Mouse (Mus musculus) neural tube, embryonic 12.5 days (tissue): ENCODE data around the gene Dscaml1. TPM values are rescaled to one million over a fixed set of nuclear protein-coding genes. Genes with fewer than 3 reads are reported as not detected.

Experiments
- ATAC-seq: fragments of 200-750 bp; cut with Nextera tagmentation; 2 replicates; pipeline ENCODE4 v1.8.0; 2017; ENCODE audit warnings: low read depth, mild to moderate bottlenecking, moderate TSS enrichment, moderate library complexity; ENCODE audit not compliant: low FRiP score
- H3K27ac ChIP-seq: fragments of 300-500 bp; sonication (generic); 2 replicates; pipeline ENCODE4 v1.5.1; 2016
- H3K27me3 ChIP-seq: fragments of 300-500 bp; sonication (generic); replicated peaks from 2 replicates; pipeline ENCODE4 v1.6.1; 2016; ENCODE audit warnings: mild to moderate bottlenecking
- H3K36me3 ChIP-seq: fragments of 300-500 bp; sonication (generic); 2 replicates; pipeline ENCODE4 v1.6.1; 2016; ENCODE audit warnings: mild to moderate bottlenecking
- H3K4me1 ChIP-seq: fragments of 300-500 bp; sonication (generic); 2 replicates; pipeline ENCODE4 v1.6.1; 2016
- H3K4me2 ChIP-seq: fragments of 300-500 bp; sonication (generic); replicated peaks from 2 replicates; pipeline ENCODE4 v1.6.1; 2016; ENCODE audit warnings: mild to moderate bottlenecking
- H3K4me3 ChIP-seq: fragments of 300-500 bp; sonication (generic); 2 replicates; pipeline ENCODE4 v1.5.1; 2016
- H3K9ac ChIP-seq: fragments of 300-500 bp; sonication (generic); 2 replicates; pipeline ENCODE4 v1.6.1; 2016; ENCODE audit warnings: mild to moderate bottlenecking
- H3K9me3 ChIP-seq: fragments of 300-500 bp; sonication (generic); 2 replicates; pipeline ENCODE4 v1.6.1; 2016; ENCODE audit warnings: mild to moderate bottlenecking
- WGBS: fragments of 180-500 bp; shearing (Covaris S2); methylation state at CpG from one replicate; pipeline ENCODE4 v1.1.7; 2016; 5-methylcytosine and 5-hydroxymethylcytosine counted together
- polyA plus RNA-seq: library from polyadenylated mRNA; unstranded; fragments of >200 nt; fragmentation: Nextera tagmentation; extraction: Ambion mirVana; gene quantifications from 2 replicates; pipeline ENCODE4 v1.2.1, GENCODE M21; 2016

Gene Dscaml1
- polyA plus RNA-seq, 1 experiment from 2014 or later: 6.5 TPM

GRCm38 (mm10) chr9:45566843-45567578 lies 140.6 kb downstream of the Dscaml1 start:
- 92% methylated on average over 5 of the region's 5 CpGs for WGBS

GRCm38 (mm10) chr9:45569680-45570079 lies 143.3 kb downstream of the Dscaml1 start:
- no peak overlapping the region for H3K9ac ChIP-seq
- no peaks in the 10 kb centered on the region for H3K27me3 ChIP-seq
- 0 out of 2 replicates have a peak, but pooled peaks cover 5% of the 10 kb centered on the region for H3K4me1 ChIP-seq
- H3K9me3 ChIP-seq: no peaks in the 10 kb centered on the region
- H3K4me2 ChIP-seq: no peak overlapping the region
- H3K36me3 ChIP-seq: no peaks in the 10 kb centered on the region
- no peak overlapping the region for H3K4me3 ChIP-seq
- H3K27ac ChIP-seq: no peak overlapping the region
- 73% methylated on average over 3 of the region's 3 CpGs for WGBS
- ATAC-seq: no peak

More at GRCm38 (mm10) chr9:45566843-45567578, 140.6 kb downstream of the Dscaml1 start:
- Histone ChIP-seq H3K27me3 (no peaks in the 10 kb centered on the region), H3K36me3 (no peaks in the 10 kb centered on the region), H3K9ac (no peak overlapping the region), H3K4me1 (0 out of 2 replicates have a peak, but pooled peaks cover 5% of the 10 kb centered on the region), H3K4me3 (no peak overlapping the region), H3K9me3 (no peaks in the 10 kb centered on the region), H3K27ac (no peak overlapping the region), H3K4me2 (no peak overlapping the region)
- ATAC-seq: no peak

- no peaks in the 10 kb centered on the region for H3K36me3 ChIP-seq
- H3K9ac ChIP-seq: no peak overlapping the region
- H3K4me3 ChIP-seq: no peak overlapping the region
- H3K27me3 ChIP-seq: no peaks in the 10 kb centered on the region
- no peak overlapping the region for H3K27ac ChIP-seq
- no peak for ATAC-seq
- H3K4me1 ChIP-seq: 0 out of 2 replicates have a peak, but pooled peaks cover 5% of the 10 kb centered on the region
- no peaks in the 10 kb centered on the region for H3K9me3 ChIP-seq
- H3K4me2 ChIP-seq: no peak overlapping the region
- 86% methylated on average over 5 of the region's 5 CpGs for WGBS
Observed at GRCm38 (mm10) chr9:45570346-45570745, 143.9 kb downstream of the Dscaml1 start.

- Histone ChIP-seq H3K9me3 (no peaks in the 10 kb centered on the region), H3K27me3 (no peaks in the 10 kb centered on the region), H3K27ac (no peak overlapping the region), H3K4me3 (no peak overlapping the region), H3K36me3 (no peaks in the 10 kb centered on the region), H3K9ac (no peak overlapping the region), H3K4me2 (no peak overlapping the region), H3K4me1 (0 out of 2 replicates have a peak, but pooled peaks cover 5% of the 10 kb centered on the region)
- WGBS: 49% methylated on average over 9 of the region's 9 CpGs
- ATAC-seq: no peak
Observed at GRCm38 (mm10) chr9:45572787-45573492, 146.5 kb downstream of the Dscaml1 start.

GRCm38 (mm10) chr9:45573493-45573815 lies 147.0 kb downstream of the Dscaml1 start:
- Histone ChIP-seq H3K9me3 (no peaks in the 10 kb centered on the region), H3K27ac (no peak overlapping the region), H3K4me2 (no peak overlapping the region), H3K9ac (no peak overlapping the region), H3K4me1 (0 out of 2 replicates have a peak, but pooled peaks cover 5% of the 10 kb centered on the region), H3K27me3 (no peaks in the 10 kb centered on the region), H3K36me3 (no peaks in the 10 kb centered on the region), H3K4me3 (no peak overlapping the region)
- ATAC-seq: no peak

GRCm38 (mm10) chr9:45574021-45574420 lies 147.6 kb downstream of the Dscaml1 start:
- Histone ChIP-seq H3K9me3 (no peaks in the 10 kb centered on the region), H3K36me3 (no peaks in the 10 kb centered on the region), H3K9ac (no peak overlapping the region), H3K4me3 (no peak overlapping the region), H3K27me3 (no peaks in the 10 kb centered on the region), H3K27ac (no peak overlapping the region), H3K4me2 (no peak overlapping the region), H3K4me1 (0 out of 2 replicates have a peak, but pooled peaks cover 5% of the 10 kb centered on the region)
- ATAC-seq: no peak
- WGBS: 86% methylated on average over 8 of the region's 8 CpGs

- WGBS: 87% methylated on average over 16 of the region's 16 CpGs
- Histone ChIP-seq H3K27me3 (no peaks in the 10 kb centered on the region), H3K9me3 (no peaks in the 10 kb centered on the region), H3K4me2 (no peak overlapping the region), H3K27ac (no peak overlapping the region), H3K4me1 (no peaks in the 10 kb centered on the region), H3K9ac (no peak overlapping the region), H3K4me3 (no peak overlapping the region), H3K36me3 (no peaks in the 10 kb centered on the region)
- no peak for ATAC-seq
Observed at GRCm38 (mm10) chr9:45580069-45580795, 153.8 kb downstream of the Dscaml1 start.

- Histone ChIP-seq H3K27me3 (no peaks in the 10 kb centered on the region), H3K4me3 (no peak overlapping the region), H3K9me3 (no peaks in the 10 kb centered on the region), H3K4me2 (no peak overlapping the region), H3K27ac (no peak overlapping the region), H3K36me3 (no peaks in the 10 kb centered on the region), H3K9ac (no peak overlapping the region), H3K4me1 (no peaks in the 10 kb centered on the region; the same call in 1 of the 2 replicates)
- WGBS: 65% methylated on average over 9 of the region's 9 CpGs
- ATAC-seq: no peak
Observed at GRCm38 (mm10) chr9:45586475-45586874, 160.0 kb downstream of the Dscaml1 start.

- no peaks in the 10 kb centered on the region; the same call in 1 of the 2 replicates for H3K4me1 ChIP-seq
- H3K9ac ChIP-seq: no peak overlapping the region
- no peak overlapping the region for H3K27ac ChIP-seq
- H3K9me3 ChIP-seq: no peaks in the 10 kb centered on the region
- WGBS: 78% methylated on average over 7 of the region's 7 CpGs
- H3K36me3 ChIP-seq: no peaks in the 10 kb centered on the region
- no peaks in the 10 kb centered on the region for H3K27me3 ChIP-seq
- no peak for ATAC-seq
- no peak overlapping the region for H3K4me2 ChIP-seq
- no peak overlapping the region for H3K4me3 ChIP-seq
Observed at GRCm38 (mm10) chr9:45587704-45588103, 161.3 kb downstream of the Dscaml1 start.

GRCm38 (mm10) chr9:45589867-45590266 lies 163.4 kb downstream of the Dscaml1 start:
- Histone ChIP-seq H3K9ac (no peak overlapping the region), H3K4me1 (no peaks in the 10 kb centered on the region; the same call in 1 of the 2 replicates), H3K9me3 (no peaks in the 10 kb centered on the region), H3K27me3 (no peaks in the 10 kb centered on the region), H3K36me3 (no peaks in the 10 kb centered on the region), H3K27ac (no peak overlapping the region), H3K4me2 (no peak overlapping the region), H3K4me3 (no peak overlapping the region)
- 83% methylated on average over 3 of the region's 3 CpGs for WGBS
- no peak for ATAC-seq

GRCm38 (mm10) chr9:45591061-45591460 lies 164.6 kb downstream of the Dscaml1 start:
- no peaks in the 10 kb centered on the region for H3K27me3 ChIP-seq
- H3K9ac ChIP-seq: no peak overlapping the region
- no peak overlapping the region for H3K4me3 ChIP-seq
- H3K4me2 ChIP-seq: no peak overlapping the region
- ATAC-seq: no peak
- H3K36me3 ChIP-seq: no peaks in the 10 kb centered on the region
- WGBS: 88% methylated on average over 2 of the region's 2 CpGs
- H3K4me1 ChIP-seq: no peaks in the 10 kb centered on the region; the same call in 1 of the 2 replicates
- H3K9me3 ChIP-seq: no peaks in the 10 kb centered on the region
- H3K27ac ChIP-seq: no peak overlapping the region

- Histone ChIP-seq H3K9me3 (no peaks in the 10 kb centered on the region), H3K4me1 (no peaks in the 10 kb centered on the region; the same call in 1 of the 2 replicates), H3K4me3 (no peak overlapping the region), H3K27me3 (no peaks in the 10 kb centered on the region), H3K36me3 (no peaks in the 10 kb centered on the region), H3K27ac (no peak overlapping the region), H3K4me2 (no peak overlapping the region), H3K9ac (no peak overlapping the region)
- ATAC-seq: no peak
- 77% methylated on average over 9 of the region's 9 CpGs for WGBS
Observed at GRCm38 (mm10) chr9:45592374-45592773, 165.9 kb downstream of the Dscaml1 start.
